Mouse (Mus musculus): ENCODE measurements at regions not wholly inside any gene's neighbourhood (a gene's known extent, or its start where the extent isn't known, plus 50 kb on each side); places are given as distances from the start of the nearest gene placed in this dataset.

GRCm38 (mm10) chr15:69551012-69551411 is 3050.3 kb upstream of the Lrrc6 start:
- TF ChIP-seq POLR2A (IDR thresholded peaks at IDR 0.05; ENCODE audit: insufficient read depth, low read depth, low read length) (no peak), CTCF (IDR thresholded peaks at IDR 0.05) (no peak)

Measured in heart, adult 2 months (tissue).